Mouse (Mus musculus): Measurements from ENCODE around the gene Rbm20. TPM values are rescaled to one million over a fixed set of nuclear protein-coding genes. Genes with fewer than 3 reads are reported as not detected.

Rbm20 gene
- polyA plus RNA-seq, 1 experiment from 2014 or later: 51.8 TPM

GRCm38 (mm10) chr19:53854978-53855377 lies 177.9 kb downstream of the Rbm20 start:
- no peak for ATAC-seq (ENCODE audit: insufficient number of reproducible peaks, low FRiP score)
- Histone ChIP-seq H3K9me3 (replicated peaks) (no peaks in the 10 kb centered on the region), H3K36me3 (peaks cover 52% of the 10 kb centered on the region), H3K4me1 (replicated peaks) (peaks cover 25% of the 10 kb centered on the region), H3K4me3 (no peak overlapping the region), H3K27me3 (replicated peaks) (no peaks in the 10 kb centered on the region), H3K27ac (ENCODE audit: poor library complexity, severe bottlenecking) (no peak overlapping the region), H3K4me2 (no peak overlapping the region), H3K9ac (no peak overlapping the region)
- WGBS: 69% methylated on average over 4 of the region's 4 CpGs

DNA sequence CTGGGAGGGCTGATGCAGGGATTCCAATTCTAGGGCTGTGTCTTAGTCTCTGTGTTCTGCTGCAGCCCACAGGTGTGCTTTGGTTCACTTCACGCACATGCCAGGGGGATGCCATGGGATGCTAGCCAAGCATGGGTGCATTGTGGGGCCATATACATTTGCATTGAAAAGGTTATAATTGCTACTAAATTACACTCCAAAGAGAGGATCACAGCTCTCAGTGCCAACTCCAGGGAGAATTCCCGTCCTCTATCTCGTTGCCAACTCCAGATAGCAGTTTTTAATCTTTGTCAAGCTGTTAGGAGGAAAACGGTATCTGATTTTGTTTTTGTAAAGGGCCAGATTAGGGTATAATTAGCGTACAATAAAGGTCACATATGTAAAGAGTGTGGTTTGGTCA lies 178.7 kb downstream of the Rbm20 start:
- H3K36me3 ChIP-seq: peaks cover 60% of the 10 kb centered on the region
- H3K4me3 ChIP-seq: no peak overlapping the region
- no peak overlapping the region for H3K4me2 ChIP-seq
- H3K27ac ChIP-seq (ENCODE audit: poor library complexity, severe bottlenecking): no peak overlapping the region
- peaks cover 17% of the 10 kb centered on the region for H3K4me1 ChIP-seq (replicated peaks)
- H3K9ac ChIP-seq: no peak overlapping the region
- ATAC-seq (ENCODE audit: insufficient number of reproducible peaks, low FRiP score): no peak
- no peaks in the 10 kb centered on the region for H3K9me3 ChIP-seq (replicated peaks)
- H3K27me3 ChIP-seq (replicated peaks): no peaks in the 10 kb centered on the region
- 78% methylated on average over 5 of the region's 5 CpGs for WGBS

- Histone ChIP-seq H3K4me1 (replicated peaks) (peaks cover 14% of the 10 kb centered on the region), H3K4me3 (no peak overlapping the region), H3K36me3 (peaks cover 59% of the 10 kb centered on the region), H3K27ac (ENCODE audit: poor library complexity, severe bottlenecking) (no peak overlapping the region), H3K4me2 (no peak overlapping the region), H3K9ac (no peak overlapping the region), H3K9me3 (replicated peaks) (no peaks in the 10 kb centered on the region), H3K27me3 (replicated peaks) (no peaks in the 10 kb centered on the region)
- ATAC-seq (ENCODE audit: insufficient number of reproducible peaks, low FRiP score): no peak
- 78% methylated on average over 9 of the region's 9 CpGs for WGBS
These were observed 179.7 kb downstream of the Rbm20 start for GRCm38 (mm10) chr19:53856794-53857193.

DNA sequence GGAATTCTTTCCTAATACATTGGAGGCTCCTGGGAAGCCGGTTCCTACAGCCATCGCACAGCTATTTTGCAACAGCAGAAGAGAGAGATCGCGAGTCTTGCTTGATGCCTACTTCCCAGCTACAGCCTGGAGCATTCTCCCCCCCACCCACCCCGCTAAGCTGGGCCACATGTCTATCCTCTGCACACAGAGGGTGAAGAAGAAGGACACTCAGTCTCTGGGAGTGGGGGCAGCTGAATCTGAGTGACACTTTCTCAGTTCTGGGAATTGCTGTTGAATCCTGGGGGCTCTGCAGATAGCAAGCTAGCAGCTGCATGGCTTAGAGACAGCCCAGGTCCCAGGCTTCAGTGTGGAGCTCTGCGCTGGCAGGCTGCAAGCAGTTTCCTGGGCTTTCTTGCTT lies 180.9 kb downstream of the Rbm20 start:
- ATAC-seq (ENCODE audit: insufficient number of reproducible peaks, low FRiP score): no peak
- H3K4me2 ChIP-seq: no peak overlapping the region
- H3K4me1 ChIP-seq (replicated peaks): peaks cover 21% of the 10 kb centered on the region
- no peak overlapping the region for H3K27ac ChIP-seq (ENCODE audit: poor library complexity, severe bottlenecking)
- H3K36me3 ChIP-seq: peaks cover 67% of the 10 kb centered on the region
- no peak overlapping the region for H3K4me3 ChIP-seq
- 69% methylated on average over 6 of the region's 6 CpGs for WGBS
- H3K27me3 ChIP-seq (replicated peaks): no peaks in the 10 kb centered on the region
- H3K9ac ChIP-seq: no peak overlapping the region
- no peaks in the 10 kb centered on the region for H3K9me3 ChIP-seq (replicated peaks)

DNA sequence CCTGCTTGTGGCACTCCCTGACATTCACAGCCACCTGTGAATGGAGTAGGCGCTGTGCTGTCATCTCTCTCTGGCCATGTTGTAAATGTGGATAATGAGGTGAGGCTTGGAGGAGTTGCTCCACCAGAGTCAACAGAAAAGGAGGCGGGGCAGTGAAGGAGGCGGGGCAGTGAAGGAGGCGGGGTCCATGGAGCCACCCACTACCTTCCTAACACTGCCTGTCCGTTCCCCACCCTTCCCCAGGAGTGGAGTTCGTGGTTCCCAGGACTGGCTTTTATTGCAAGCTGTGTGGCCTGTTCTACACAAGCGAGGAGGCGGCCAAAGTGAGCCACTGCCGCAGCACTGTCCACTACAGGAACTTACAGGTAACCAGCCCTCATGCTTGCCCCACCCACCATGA lies 182.0 kb downstream of the Rbm20 start:
- peaks cover 21% of the 10 kb centered on the region for H3K4me1 ChIP-seq (replicated peaks)
- no peaks in the 10 kb centered on the region for H3K9me3 ChIP-seq (replicated peaks)
- H3K4me2 ChIP-seq: no peak overlapping the region
- H3K4me3 ChIP-seq: no peak overlapping the region
- no peaks in the 10 kb centered on the region for H3K27me3 ChIP-seq (replicated peaks)
- H3K27ac ChIP-seq (ENCODE audit: poor library complexity, severe bottlenecking): no peak overlapping the region
- WGBS: 59% methylated on average over 9 of the region's 9 CpGs
- peak; percentile 51; the same call in 1 of the 2 replicates for ATAC-seq (ENCODE audit: insufficient number of reproducible peaks, low FRiP score)
- H3K9ac ChIP-seq: no peak overlapping the region
- H3K36me3 ChIP-seq: peaks cover 70% of the 10 kb centered on the region

GRCm38 (mm10) chr19:53859593-53859992 lies 182.5 kb downstream of the Rbm20 start:
- Histone ChIP-seq H3K36me3 (peaks cover 74% of the 10 kb centered on the region), H3K4me3 (no peak overlapping the region), H3K9me3 (replicated peaks) (no peaks in the 10 kb centered on the region), H3K4me1 (replicated peaks) (peaks cover 21% of the 10 kb centered on the region), H3K27me3 (replicated peaks) (no peaks in the 10 kb centered on the region), H3K27ac (ENCODE audit: poor library complexity, severe bottlenecking) (no peak overlapping the region), H3K4me2 (no peak overlapping the region), H3K9ac (no peak overlapping the region)
- WGBS: 66% methylated on average over 7 of the region's 7 CpGs
- no peak for ATAC-seq (ENCODE audit: insufficient number of reproducible peaks, low FRiP score)

- Histone ChIP-seq H3K9me3 (replicated peaks) (no peaks in the 10 kb centered on the region), H3K4me3 (no peak overlapping the region), H3K9ac (no peak overlapping the region), H3K27me3 (replicated peaks) (no peaks in the 10 kb centered on the region), H3K4me2 (no peak overlapping the region), H3K27ac (ENCODE audit: poor library complexity, severe bottlenecking) (no peak overlapping the region), H3K36me3 (peaks cover 78% of the 10 kb centered on the region), H3K4me1 (replicated peaks) (peaks cover 21% of the 10 kb centered on the region)
- ATAC-seq (ENCODE audit: insufficient number of reproducible peaks, low FRiP score): no peak
- 75% methylated on average over 7 of the region's 7 CpGs for WGBS
These were observed 184.2 kb downstream of the Rbm20 start for GRCm38 (mm10) chr19:53861346-53861745.

- H3K9me3 ChIP-seq (replicated peaks): no peaks in the 10 kb centered on the region
- H3K4me3 ChIP-seq: no peak overlapping the region
- peaks cover 10% of the 10 kb centered on the region; the same call in 1 of the 2 replicates for H3K4me1 ChIP-seq (replicated peaks)
- ATAC-seq (ENCODE audit: insufficient number of reproducible peaks, low FRiP score): no peak
- no peaks in the 10 kb centered on the region for H3K27me3 ChIP-seq (replicated peaks)
- H3K27ac ChIP-seq (ENCODE audit: poor library complexity, severe bottlenecking): no peak overlapping the region
- peaks cover 74% of the 10 kb centered on the region for H3K36me3 ChIP-seq
- 69% methylated on average over 8 of the region's 8 CpGs for WGBS
- no peak overlapping the region for H3K9ac ChIP-seq
- H3K4me2 ChIP-seq: no peak overlapping the region
These were observed 185.6 kb downstream of the Rbm20 start for GRCm38 (mm10) chr19:53862573-53863246.

GRCm38 (mm10) chr19:53867238-53867637 lies 190.1 kb downstream of the Rbm20 start:
- Histone ChIP-seq H3K9me3 (replicated peaks) (no peaks in the 10 kb centered on the region), H3K27ac (ENCODE audit: poor library complexity, severe bottlenecking) (no peak overlapping the region), H3K36me3 (peaks cover 38% of the 10 kb centered on the region), H3K9ac (no peak overlapping the region), H3K27me3 (replicated peaks) (no peaks in the 10 kb centered on the region), H3K4me2 (no peak overlapping the region), H3K4me1 (replicated peaks) (peaks cover 6% of the 10 kb centered on the region; the same call in 1 of the 2 replicates), H3K4me3 (no peak overlapping the region)
- no peak for ATAC-seq (ENCODE audit: insufficient number of reproducible peaks, low FRiP score)

GRCm38 (mm10) chr19:53868125-53868524 lies 191.0 kb downstream of the Rbm20 start:
- H3K9ac ChIP-seq: no peak overlapping the region
- WGBS: 78% methylated on average over 6 of the region's 6 CpGs
- no peak overlapping the region for H3K4me2 ChIP-seq
- H3K4me3 ChIP-seq: no peak overlapping the region
- no peak for ATAC-seq (ENCODE audit: insufficient number of reproducible peaks, low FRiP score)
- no peaks in the 10 kb centered on the region; the same call in 1 of the 2 replicates for H3K4me1 ChIP-seq (replicated peaks)
- H3K9me3 ChIP-seq (replicated peaks): no peaks in the 10 kb centered on the region
- H3K27me3 ChIP-seq (replicated peaks): no peaks in the 10 kb centered on the region
- no peak overlapping the region for H3K27ac ChIP-seq (ENCODE audit: poor library complexity, severe bottlenecking)
- H3K36me3 ChIP-seq: peaks cover 29% of the 10 kb centered on the region

DNA sequence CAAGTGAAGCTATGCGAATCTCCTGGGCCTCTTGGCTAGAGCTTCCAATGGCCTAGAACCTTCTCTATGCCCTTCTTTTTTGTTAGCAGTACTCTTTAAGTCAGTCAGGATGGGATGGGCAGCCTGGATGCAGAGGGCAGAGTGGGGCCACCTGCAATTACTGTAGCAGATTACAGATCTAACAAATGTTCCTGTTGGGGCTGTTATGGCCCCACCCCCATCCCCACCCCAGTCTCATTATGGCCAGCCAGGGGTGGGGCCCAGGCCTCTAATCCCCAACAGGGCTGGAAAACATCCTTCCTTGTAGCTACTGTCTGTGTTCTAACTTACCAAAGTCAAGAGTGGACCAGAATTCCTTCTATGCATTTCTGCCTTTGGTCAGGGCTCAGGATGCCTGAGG lies 191.7 kb downstream of the Rbm20 start:
- 85% methylated on average over 1 of the region's 1 CpGs for WGBS
- ATAC-seq (ENCODE audit: insufficient number of reproducible peaks, low FRiP score): no peak
- Histone ChIP-seq H3K27me3 (replicated peaks) (no peaks in the 10 kb centered on the region), H3K9ac (no peak overlapping the region), H3K4me1 (replicated peaks) (no peaks in the 10 kb centered on the region; the same call in 1 of the 2 replicates), H3K36me3 (peaks cover 22% of the 10 kb centered on the region), H3K9me3 (replicated peaks) (no peaks in the 10 kb centered on the region), H3K4me3 (no peak overlapping the region), H3K4me2 (no peak overlapping the region), H3K27ac (ENCODE audit: poor library complexity, severe bottlenecking) (no peak overlapping the region)
